Mouse (Mus musculus) spleen, postnatal 10 days (tissue): ENCODE measurements around the gene Bag1.

Source experiments
- DNase-seq, 2 experiments: peaks; one replicate each; pipeline ENCODE4 v3.0.0; 2021 to 2022; ENCODE audit warnings: low spot score in 2 of 2

The Bag1 gene

DNA sequence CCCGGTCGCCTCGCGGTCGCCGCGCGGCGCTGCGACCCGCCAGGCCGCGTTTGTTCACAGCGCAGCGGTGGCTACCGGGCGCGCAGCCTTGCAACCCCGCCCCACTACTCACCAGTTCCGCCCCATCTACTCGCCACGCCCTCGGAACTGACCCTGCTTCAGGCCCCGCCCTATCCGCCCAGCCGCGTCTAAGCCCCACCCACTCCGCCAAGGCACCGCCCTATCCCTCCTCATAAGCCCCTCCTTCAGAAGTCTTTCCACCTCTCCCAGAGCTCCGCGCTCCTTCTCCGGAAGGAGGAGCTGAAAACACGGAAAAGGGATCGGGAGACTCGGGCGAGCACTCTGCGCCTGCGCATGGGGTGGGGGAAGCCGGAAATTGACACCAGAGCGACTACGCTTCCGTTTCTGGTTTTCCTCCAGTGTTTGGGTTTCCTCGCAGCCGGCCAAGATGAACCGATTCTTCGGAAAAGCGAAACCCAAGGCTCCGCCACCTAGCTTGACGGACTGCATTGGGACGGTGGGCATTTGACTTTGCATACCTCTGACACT is at the start of gene Bag1, which contains the start of gene Chmp5:
Bag1 (minus strand) TSS at position 135 of the 549 bp plus-strand sequence.
Chmp5 (plus strand) TSS at position 248 of the 549 bp plus-strand sequence.
- DNase-seq: peak; percentile 99 to 100

DNA sequence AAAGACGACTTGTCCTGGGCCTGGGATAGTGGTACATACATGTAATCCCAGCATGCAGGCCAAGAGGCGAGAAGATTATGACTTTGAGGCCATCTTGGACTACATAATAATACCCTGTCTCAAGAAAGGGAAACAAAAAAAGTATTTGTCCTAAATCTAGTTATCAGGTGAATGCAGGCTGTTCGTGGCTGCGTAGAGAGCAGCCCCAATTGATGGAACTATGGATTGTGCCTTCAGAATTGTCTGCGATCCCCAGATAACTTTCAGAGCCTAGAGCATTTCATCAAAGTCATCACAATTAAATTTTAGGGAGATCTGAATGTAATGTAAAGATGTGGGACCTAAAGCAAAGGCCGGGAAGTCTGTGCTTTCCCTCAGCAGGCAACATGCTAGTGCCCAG is 48.2 kb upstream of the Bag1 start:
- no peak for DNase-seq

DNA sequence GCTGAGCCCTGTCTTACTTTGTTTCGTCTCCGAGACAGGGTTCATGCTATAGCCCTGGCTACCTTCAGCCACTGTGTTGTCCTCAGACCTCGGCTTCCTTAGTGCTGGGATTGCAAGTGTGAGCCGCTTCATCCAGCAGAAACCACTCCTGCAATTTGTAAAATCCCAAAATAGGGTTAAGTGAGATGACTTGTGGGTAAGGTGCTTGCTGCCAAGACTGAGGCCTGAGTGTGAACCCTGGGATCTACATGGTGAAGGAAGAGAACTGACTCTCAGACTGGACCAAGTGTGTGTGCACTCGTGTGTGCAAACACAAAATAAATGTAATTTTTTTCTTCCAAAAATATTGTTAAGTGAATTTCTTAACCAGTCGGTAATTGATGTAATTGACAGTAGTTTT is 41.5 kb upstream of the Bag1 start:
- no peak for DNase-seq

DNA sequence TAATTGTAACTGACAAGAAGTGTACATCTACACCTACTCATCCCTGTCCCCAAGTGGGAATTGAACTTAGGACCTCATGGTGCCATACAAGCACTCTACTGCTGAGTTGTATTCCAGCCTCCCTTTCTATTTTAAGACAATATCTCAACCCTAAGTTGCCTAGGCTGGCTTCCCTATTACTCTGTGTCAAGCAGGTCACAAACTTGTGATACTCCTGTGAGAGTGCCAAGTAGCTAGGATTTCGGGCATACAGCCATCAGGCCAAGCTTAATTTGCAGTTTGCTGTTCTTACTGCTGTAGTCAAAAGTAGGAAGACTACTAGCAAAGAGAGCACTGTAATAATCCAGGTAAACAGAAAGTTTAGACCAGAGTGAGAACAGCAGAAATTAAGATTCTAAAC is 35.6 kb upstream of the Bag1 start:
- no peak for DNase-seq

DNA sequence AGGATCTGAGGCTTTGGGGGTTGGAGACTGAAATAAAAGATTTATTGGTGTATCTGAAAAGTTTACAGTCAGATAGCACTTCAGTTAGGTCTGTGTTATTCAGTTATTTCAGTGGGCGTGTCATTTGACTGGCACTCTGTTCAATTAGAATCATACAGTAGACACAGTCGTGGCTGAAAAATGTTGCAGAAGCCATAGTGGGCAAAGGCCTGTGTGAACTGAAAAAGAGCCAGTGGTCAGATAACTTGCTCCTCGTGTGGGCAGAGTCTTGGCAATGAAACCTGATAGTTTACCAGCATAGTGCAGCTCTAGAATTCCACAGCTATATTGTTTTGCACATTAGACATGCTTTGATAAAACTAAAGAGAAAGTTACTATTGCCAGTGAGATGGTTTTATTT is 34.4 kb upstream of the Bag1 start:
- DNase-seq: no peak

DNA sequence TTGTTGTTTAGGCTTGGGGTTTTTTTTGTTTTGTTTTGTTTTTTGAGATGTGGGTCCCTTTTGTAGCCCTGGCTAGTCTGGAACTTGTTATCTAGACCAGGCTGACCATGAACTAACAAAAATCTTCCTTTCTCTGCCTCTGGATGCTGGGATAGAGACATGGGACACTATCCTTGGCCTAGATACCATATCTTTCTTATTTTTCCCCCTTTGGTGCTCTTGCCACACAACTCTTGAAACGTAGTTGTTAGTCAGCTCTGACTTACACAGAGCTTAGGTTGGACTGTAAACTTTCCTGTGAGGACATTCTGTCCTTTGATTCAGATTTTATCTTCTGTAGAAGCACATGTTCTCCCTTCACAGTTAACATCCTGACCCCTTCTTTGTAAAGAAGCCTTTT is 31.3 kb upstream of the Bag1 start:
- no peak for DNase-seq

DNA sequence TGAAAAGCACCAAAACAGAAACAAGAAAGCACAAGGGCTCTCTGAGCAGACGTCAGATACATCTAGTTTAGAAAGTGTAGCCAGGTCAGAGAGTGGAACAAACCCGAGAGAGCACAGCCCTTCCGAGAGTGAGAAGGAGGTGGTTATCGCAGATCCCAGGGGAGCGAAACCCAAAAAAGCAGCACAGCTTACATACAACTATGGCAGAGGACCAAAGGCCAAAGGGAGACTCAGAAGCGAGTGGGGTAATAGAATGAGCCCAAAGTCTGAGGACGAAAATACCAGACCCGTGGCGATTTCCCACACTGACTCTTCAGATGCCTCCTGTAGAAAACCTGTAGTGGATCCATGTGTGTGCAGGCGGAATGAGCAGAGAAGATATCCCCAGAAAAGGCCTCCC is 28.6 kb upstream of the Bag1 start:
- no peak for DNase-seq

DNA sequence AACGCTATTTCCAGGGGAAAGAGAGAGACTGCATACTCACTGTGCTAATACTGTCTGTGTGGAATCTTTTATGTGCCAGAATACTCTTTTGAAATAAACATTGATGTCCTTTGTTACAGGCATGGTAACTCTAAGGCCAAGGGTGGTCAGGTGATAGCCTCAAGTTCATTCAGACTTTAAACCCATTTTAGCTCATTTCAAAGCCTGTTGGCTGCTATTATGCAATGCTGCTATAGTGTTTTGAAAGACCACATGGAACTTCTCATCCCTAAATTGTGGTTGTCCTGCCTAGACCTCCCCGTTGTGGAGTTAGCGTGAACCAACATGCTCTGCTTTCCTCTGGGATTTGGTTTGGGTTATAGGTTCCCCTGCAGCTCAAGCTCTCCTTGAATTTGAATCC is 27.6 kb upstream of the Bag1 start:
- no peak for DNase-seq

DNA sequence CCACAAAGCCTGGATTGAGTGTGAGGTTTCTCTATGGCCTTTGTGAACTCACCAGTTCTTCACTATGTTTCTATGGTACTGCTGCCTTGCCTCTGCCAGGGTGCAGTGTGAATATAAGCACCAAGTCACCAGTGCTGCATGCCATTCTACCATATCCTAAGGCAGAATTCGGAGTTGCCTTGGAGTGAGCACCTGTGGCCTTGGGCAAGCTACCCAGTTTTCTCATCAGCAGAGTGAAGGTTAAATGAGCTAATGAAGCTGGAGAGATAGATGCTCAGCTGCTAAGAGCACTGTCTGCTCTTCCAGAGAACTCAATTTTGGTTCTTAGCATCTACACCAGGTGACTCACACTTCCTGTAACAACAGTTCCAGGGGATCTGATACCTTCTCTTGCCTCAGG is 25.9 kb upstream of the Bag1 start:
- DNase-seq: no peak

DNA sequence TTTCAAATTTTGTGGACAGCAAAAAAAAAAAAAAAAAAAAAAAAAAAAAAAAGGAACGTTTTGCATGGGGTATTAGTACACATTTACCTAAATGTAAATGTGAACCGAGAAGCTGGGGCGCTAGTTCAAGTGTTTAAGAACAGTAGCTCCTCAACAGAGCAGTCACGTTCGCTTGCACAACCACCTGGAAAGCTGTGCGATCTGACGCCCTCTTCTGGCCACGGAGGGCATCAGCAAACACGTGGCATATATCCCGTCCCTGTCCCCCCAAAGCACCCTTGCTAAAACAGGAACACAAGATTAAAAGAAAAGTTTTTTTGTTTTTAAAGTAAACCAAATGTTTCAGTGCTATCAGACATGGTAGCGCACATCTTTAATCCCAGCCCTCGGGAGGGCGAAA is 23.6 kb upstream of the Bag1 start:
- DNase-seq: peak; percentile 29 to 74

DNA sequence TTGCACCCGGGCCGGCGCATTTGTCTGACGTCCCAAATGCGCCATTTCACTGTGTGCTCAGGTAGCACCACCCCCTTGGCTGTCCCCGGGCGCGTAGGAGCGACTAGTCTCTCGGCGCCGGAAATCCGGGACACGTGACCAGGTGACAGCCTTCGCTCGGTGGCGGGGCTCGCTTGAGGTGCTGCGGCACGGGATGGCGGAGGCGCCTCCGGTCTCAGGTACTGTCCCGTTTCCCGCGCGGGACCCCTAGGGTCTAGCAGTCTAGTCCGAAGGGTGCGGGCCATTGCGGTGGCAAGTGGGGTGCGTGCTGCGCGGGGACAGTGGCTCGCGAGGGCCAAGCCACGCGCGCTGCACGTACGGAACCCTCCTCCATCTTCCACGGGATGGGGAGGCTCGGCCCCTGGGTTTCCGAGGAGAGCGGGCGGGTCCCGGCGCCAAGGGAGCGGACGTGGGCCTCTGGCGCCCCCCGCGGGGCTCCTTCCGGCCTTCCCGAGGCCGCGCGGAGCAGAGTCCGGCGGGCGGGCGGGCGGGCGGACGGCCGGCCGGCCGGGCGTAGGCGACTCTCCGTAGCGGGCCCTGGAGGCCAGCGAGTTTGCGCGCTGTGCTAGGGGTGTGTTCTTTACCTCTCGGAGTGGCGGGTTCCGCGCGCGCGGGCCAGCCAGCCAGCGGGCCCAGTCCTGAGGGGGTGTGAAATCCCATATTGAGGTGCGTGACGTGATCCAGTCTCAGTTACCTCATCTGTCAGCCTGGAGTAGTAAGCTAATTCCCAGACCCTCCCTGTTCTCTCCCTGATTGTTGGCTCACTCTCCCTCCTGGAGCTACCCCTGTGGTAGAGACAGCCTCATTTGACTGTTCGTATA is 23.0 kb upstream of the Bag1 start, which contains the start of gene Nfx1:
Nfx1 (plus strand) TSS at position 65 of the 860 bp plus-strand sequence.
- peak; percentile 89 to 96 for DNase-seq

DNA sequence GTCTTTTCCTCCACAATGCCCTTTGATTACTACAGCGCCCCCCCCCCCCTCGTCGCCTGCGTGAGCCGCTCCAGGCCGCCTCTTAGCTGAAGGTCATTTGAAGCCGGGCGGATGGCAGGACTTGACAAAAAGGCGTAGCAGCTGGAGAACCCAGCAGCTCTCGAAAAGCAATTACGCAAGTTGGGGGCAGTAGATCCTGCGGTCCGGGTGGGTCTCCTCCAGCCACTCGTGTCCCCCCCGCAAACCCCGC is 22.4 kb upstream of the Bag1 start:
- no peak for DNase-seq

DNA sequence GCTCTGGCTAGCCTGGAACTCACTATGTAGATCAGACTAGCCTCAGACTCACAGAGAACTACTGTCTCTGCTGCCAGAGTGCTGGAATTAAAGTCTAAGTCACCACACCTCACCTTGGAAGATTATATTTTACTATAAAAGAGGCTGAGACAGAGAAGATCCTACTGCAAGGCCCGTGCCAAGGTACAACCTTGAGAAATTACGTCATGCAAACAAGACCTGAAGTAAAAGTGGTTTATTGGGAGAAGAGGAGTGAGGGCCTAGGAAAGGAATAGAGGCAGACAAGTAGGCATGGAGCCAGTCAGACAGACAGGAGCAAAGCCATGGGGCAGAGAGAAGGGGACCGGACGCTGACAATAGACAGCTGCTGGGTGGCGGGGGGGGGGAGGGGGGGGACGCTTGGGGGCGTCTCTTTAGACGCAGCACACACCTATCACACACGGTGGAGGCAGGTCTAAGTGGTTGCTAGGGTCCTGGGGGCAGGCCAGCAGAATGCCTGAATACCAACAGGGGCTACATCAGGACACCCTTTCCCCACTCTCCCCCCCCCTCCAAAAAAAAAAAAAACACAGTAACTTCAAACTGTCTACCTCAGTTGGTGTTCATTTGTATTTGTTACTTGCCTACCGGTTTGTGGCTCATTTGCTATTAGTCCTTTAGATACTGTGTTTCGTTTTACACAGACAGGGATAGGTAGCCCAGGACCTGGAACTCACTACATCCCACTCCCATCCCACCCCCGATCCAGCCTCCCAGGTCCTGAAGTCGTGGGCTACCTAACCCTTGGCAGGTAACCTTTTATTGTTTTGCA is 21.9 kb upstream of the Bag1 start:
- peak in 1 of 2 experiments; percentile 18 for DNase-seq

DNA sequence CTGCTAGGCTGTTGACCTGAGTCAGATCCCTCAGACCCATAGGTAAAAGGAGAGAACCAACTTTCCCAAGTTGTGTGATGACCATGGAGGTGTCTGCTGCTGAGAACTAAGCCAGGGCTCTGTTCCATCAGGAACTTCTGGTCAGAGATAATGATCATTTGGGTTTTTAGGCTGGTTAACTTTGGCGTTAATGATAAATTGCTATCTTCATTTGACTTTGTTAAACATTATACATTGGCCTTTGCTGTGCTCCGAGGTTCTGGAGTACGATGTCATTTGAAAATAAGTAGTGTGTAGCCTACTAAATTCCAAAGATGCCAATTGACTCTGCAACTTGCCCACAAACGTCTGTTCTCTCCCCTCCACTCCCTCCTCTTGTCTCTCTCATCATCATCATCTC is 21.1 kb upstream of the Bag1 start:
- DNase-seq: no peak

DNA sequence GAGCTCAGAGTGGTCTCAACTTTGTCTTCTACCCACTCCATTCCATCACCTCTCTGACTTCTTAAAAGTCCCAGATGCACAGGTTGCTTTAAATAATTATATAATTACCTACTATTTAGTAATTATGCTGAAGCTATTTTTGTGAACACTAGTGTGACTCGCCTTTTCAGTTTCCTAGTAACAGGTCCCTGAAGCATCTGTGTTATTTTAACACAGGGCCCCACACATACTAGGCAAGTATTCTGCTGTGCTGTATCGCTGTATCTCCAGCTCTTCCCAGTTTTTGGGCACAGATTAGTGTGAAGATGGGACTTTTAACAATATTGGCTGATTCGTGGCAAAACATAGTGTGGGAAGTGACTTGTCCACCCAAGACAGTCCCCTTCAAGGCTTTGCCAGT is 15.4 kb upstream of the Bag1 start:
- no peak for DNase-seq

DNA sequence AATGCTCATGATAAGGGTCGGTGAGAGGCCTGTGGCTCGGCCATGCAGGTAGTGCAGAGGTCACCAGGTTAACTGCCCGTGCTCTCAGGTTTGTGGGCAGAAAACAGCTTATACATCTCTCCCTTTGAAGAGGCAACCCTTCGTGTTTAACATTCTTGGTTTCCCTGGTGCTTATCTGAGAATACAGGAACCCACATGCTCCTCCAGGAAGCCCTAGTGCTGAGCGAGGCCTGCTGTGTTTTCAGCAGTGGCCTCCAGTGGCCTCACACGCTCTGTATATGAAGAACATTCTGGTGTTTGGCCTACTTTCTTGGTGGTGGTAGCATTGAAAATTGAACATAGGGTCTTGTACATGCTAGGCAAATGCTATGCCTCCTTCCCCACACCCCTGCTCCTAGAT is 7.8 kb upstream of the Bag1 start:
- no peak for DNase-seq

DNA sequence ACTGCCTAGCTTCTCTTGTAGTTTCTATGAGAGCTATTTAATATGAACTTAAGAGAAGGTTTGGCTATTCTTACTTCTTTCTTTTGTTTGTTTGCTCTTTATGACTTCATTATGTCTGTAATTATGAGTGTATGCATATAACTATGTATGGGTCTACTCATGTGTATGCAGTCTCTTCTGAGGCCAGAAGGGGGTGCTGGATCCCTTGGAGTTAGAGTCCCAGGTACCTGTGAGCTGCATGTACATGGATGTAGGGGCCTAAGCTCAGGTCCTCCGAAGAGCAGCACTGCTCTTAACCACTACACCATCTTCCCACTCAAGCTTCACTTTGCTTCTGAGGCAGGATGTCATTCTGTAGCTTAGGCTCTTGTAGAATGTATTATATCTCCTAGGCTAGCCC is 5.4 kb upstream of the Bag1 start:
- DNase-seq: peak; percentile 14 to 65

DNA sequence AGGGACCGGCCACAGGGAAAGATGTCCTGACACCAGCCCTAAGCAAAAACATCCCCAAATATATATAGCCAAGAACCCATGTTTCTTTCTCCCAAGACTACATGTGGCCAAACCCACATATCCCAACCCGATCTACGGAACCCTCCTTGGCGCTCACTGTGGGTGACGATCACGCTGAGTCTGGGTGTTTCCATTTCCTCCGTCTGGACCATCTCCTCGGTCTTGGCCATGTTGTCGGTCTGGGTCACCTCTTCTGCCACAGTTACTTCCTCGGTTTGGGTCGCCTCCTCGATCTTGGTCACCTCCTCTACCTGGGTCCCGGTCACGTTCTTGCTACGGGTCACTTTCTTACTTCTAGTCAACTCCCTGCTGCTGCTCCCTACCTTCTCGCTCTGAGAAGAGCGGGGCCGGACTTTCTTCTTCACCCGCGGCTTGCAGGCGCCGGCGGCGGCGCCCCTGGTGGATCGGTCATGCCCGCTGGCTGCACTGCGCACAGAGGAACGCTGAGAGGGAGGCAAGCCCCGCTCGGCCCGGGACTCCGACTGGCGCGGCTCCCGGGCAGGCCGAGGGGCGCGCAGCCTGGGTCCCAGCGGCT is 432 bp downstream of the Bag1 start:
- DNase-seq: no peak

DNA sequence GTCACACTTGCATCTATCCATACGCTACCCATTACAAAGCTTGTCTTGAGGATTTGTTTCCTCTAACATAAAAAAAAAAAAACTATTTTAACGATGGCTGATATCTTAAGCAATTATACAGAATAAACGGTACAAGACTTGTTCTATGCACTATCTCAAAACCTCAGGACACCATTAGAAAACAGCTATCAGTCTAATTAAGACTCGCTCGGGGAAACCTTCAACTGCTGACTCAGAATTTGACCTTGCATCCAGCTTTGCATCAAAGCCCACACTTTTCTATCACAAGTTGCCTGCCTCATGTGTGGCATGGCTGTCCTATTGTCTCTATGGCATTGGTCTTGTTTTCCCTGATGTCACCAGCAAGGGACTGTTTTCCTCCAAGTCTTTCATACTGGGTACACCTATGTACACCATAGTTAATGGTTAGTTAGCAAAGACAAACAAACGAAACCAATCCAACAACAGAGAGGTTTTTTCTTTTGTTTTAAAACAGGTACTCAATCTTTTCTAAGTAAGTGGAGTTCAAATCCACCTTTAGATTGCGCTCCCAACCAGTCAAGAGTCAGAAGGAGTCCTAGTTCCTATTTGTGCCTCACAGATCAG is 1.5 kb downstream of the Bag1 start:
- DNase-seq: peak in 1 of 2 experiments; percentile 20

DNA sequence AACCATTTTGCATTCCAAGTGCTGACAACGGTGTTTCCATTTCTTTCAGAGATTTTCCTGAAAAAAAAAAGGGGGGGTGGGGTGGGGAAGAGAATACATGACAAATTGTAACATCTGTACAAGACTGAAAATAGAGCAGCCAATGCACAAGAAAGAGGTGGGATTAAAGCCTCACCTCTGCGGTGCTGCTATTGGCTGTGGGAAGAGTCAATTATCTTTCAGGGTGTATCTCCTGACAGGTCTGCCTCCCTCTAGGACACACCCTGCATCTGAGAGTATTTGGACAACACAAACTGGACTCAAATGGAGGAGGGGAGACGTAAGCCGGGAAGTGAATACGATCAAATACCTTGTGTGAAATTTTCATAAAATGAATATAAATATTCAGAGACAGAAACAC is 4.4 kb downstream of the Bag1 start:
- no peak for DNase-seq

DNA sequence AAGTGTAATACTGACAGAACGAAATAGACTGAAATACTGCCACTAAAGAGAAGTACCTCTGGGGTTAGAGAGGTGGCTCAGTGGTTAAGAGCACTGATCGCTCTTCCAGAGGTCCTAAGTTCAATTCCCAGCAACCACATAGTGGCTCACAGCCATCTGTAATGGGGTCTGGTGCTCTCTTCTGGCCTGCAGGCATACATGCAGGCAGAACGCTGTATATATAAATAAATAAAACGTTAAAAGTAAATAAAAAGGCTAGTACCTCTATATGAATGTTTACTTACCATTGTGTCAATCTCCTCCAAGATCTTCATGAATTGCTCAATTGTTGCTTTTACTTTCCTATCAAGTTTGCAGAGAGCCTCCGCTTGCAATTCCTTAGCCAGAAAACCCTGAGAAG is 9.3 kb downstream of the Bag1 start:
- DNase-seq: no peak
